Mouse (Mus musculus) kidney, embryonic 14.5 days (tissue): ENCODE data around the gene Mroh9. TPM values are rescaled to one million over a fixed set of nuclear protein-coding genes. Genes with fewer than 3 reads are reported as not detected.

Experiments
- ATAC-seq: fragments of 200-750 bp; cut with Nextera tagmentation; 2 replicates; pipeline ENCODE4 v1.8.0; 2017; ENCODE audit warnings: moderate number of reproducible peaks, mild to moderate bottlenecking, moderate TSS enrichment, moderate library complexity; ENCODE audit not compliant: low FRiP score, low TSS enrichment
- H3K27ac ChIP-seq: fragments of 300-500 bp; sonication (generic); 2 replicates; pipeline ENCODE4 v1.5.1; 2014; ENCODE audit warnings: low read depth, mild to moderate bottlenecking, low read length, moderate library complexity, mixed read lengths
- H3K27me3 ChIP-seq: fragments of 300-500 bp; sonication (generic); 2 replicates; pipeline ENCODE4 v1.6.1; 2014; ENCODE audit warnings: mild to moderate bottlenecking, low read length; ENCODE audit not compliant: control insufficient read depth, insufficient read depth
- H3K36me3 ChIP-seq: fragments of 300-500 bp; sonication (generic); 2 replicates; pipeline ENCODE4 v1.6.1; 2014; ENCODE audit warnings: low read length, mixed read lengths; ENCODE audit not compliant: control insufficient read depth, insufficient read depth
- H3K4me1 ChIP-seq: fragments of 300-500 bp; sonication (generic); 2 replicates; pipeline ENCODE4 v1.6.1; 2014; ENCODE audit warnings: low read length, mixed read lengths; ENCODE audit not compliant: control insufficient read depth, insufficient read depth
- H3K4me2 ChIP-seq: fragments of 300-500 bp; sonication (generic); replicated peaks from 2 replicates; pipeline ENCODE4 v1.6.1; 2014; ENCODE audit warnings: low read depth, mild to moderate bottlenecking, low read length
- H3K4me3 ChIP-seq: fragments of 300-500 bp; sonication (generic); 2 replicates; pipeline ENCODE4 v1.5.1; 2014; ENCODE audit warnings: mild to moderate bottlenecking, low read length
- H3K9ac ChIP-seq: fragments of 300-500 bp; sonication (generic); 2 replicates; pipeline ENCODE4 v1.6.1; 2014; ENCODE audit warnings: low read depth, mild to moderate bottlenecking, low read length, moderate library complexity
- H3K9me3 ChIP-seq: fragments of 300-500 bp; sonication (generic); 2 replicates; pipeline ENCODE4 v1.6.1; 2016; ENCODE audit warnings: low read length; ENCODE audit not compliant: control insufficient read depth
- WGBS: fragments of 180-500 bp; shearing (Covaris S2); extraction: QIAGEN DNeasy Blood & Tissue Kit; methylation state at CpG from one replicate; pipeline ENCODE4 v1.1.7; 2014; 5-methylcytosine and 5-hydroxymethylcytosine counted together
- polyA plus RNA-seq: library from polyadenylated mRNA; unstranded; fragments of >200 nt; fragmentation: Nextera tagmentation; extraction: Ambion mirVana; gene quantifications from 2 replicates; pipeline ENCODE4 v1.2.1, GENCODE M21; 2014

The Mroh9 gene
- polyA plus RNA-seq, 1 experiment from 2014 or later = not detected

GRCm38 (mm10) chr1:162987546-162987945 is 97.9 kb downstream of the Mroh9 start:
- 72% methylated on average over 3 of the region's 3 CpGs for WGBS
- H3K27ac ChIP-seq = no peak overlapping the region
- H3K4me2 ChIP-seq = no peak overlapping the region
- no peaks in the 10 kb centered on the region for H3K4me1 ChIP-seq
- H3K4me3 ChIP-seq = no peak overlapping the region
- no peaks in the 10 kb centered on the region for H3K27me3 ChIP-seq
- H3K9me3 ChIP-seq = no peaks in the 10 kb centered on the region
- H3K9ac ChIP-seq = no peak overlapping the region
- no peaks in the 10 kb centered on the region for H3K36me3 ChIP-seq
- no peak for ATAC-seq

- Histone ChIP-seq H3K4me1 (no peaks in the 10 kb centered on the region), H3K36me3 (no peaks in the 10 kb centered on the region), H3K27me3 (no peaks in the 10 kb centered on the region), H3K4me2 (no peak overlapping the region), H3K27ac (no peak overlapping the region), H3K9me3 (no peaks in the 10 kb centered on the region), H3K9ac (no peak overlapping the region), H3K4me3 (no peak overlapping the region)
- ATAC-seq = no peak
- WGBS = 74% methylated on average over 1 of the region's 1 CpGs
Measured at GRCm38 (mm10) chr1:162986777-162987176, 98.7 kb downstream of the Mroh9 start.

- 90% methylated on average over 2 of the region's 2 CpGs for WGBS
- Histone ChIP-seq H3K27ac (no peak overlapping the region), H3K36me3 (no peaks in the 10 kb centered on the region), H3K4me2 (no peak overlapping the region), H3K27me3 (no peaks in the 10 kb centered on the region), H3K9me3 (no peaks in the 10 kb centered on the region), H3K4me3 (no peak overlapping the region), H3K4me1 (no peaks in the 10 kb centered on the region), H3K9ac (no peak overlapping the region)
- ATAC-seq = no peak
Measured at GRCm38 (mm10) chr1:162986121-162986748, 99.2 kb downstream of the Mroh9 start.

DNA sequence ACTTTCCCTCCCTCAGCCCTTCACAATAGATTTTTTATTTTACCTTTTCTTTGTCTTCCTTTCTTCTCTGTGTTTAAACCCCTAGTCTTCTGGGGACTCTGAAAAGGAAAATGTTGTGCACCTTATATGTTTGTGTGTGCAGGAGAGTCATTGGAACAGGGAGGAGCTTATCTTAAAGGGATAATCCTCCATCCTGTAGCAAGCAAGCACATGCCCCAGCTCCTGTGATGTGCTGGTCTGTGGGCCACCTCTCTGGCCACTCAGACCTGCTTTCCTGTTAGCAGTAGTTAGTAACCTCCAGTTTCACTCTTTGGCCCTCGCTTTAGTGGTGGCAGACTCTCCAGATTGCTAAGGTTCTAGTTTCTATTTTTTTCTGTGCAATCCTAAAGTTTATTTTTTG is 101.0 kb downstream of the Mroh9 start, which contains the start of gene Fmo3:
TSS of gene Fmo3 (minus strand) at position 101 of the 400 bp plus-strand sequence.
- 93% methylated on average over 1 of the region's 1 CpGs for WGBS

More for the DNA sequence above, 101.0 kb downstream of the Mroh9 start, which contains the start of gene Fmo3:
- no peaks in the 10 kb centered on the region for H3K27me3 ChIP-seq
- H3K36me3 ChIP-seq = no peaks in the 10 kb centered on the region
- ATAC-seq = no peak
- no peak within 1 kb of the TSS for H3K27ac ChIP-seq
- no peaks in the 10 kb centered on the region for H3K9me3 ChIP-seq
- no peak within 1 kb of the TSS for H3K4me2 ChIP-seq
- H3K4me1 ChIP-seq = no peaks in the 10 kb centered on the region
- H3K4me3 ChIP-seq = no peak within 1 kb of the TSS
- H3K9ac ChIP-seq = no peak within 1 kb of the TSS

Other genes with a start within 250 kb of the Mroh9 start
- gene Fmo1, start 219.1 kb downstream of the Mroh9 start, polyA plus RNA-seq = 8.9 and 17.2 TPM in 2 replicates
- gene Fmo2, start 186.9 kb downstream of the Mroh9 start, polyA plus RNA-seq = 0.99 and 1.2 TPM in 2 replicates
- gene Fmo6, start 148.2 kb downstream of the Mroh9 start, polyA plus RNA-seq = 0.12 and 0.44 TPM in 2 replicates
- not detected in 2 replicates for gene Fmo3, start 101.1 kb downstream of the Mroh9 start, polyA plus RNA-seq
- gene Prrx1, start 228.0 kb upstream of the Mroh9 start, polyA plus RNA-seq = 6.6 and 7.0 TPM in 2 replicates